Mouse (Mus musculus) ES-E14 (cell line): Measurements from ENCODE around the gene Crygs.

Experiments used
- CHD2 ChIP-seq: IDR thresholded peaks from 2 replicates; pipeline ENCODE4 v1.6.1; 2014; ENCODE audit warnings: mild to moderate bottlenecking, low read depth, low read length, inconsistent platforms
- HCFC1 ChIP-seq: IDR thresholded peaks from 2 replicates; pipeline ENCODE4 v1.6.1; 2012; ENCODE audit warnings: low read length, inconsistent platforms, borderline replicate concordance; ENCODE audit not compliant: insufficient read depth
- MAFK ChIP-seq: IDR thresholded peaks from 2 replicates; pipeline ENCODE4 v1.6.1; 2014; ENCODE audit warnings: mild to moderate bottlenecking, low read depth, low read length, inconsistent platforms; ENCODE audit not compliant: insufficient read depth
- ZC3H11A ChIP-seq: IDR thresholded peaks from 2 replicates; pipeline ENCODE4 v1.6.1; 2012; ENCODE audit warnings: low read depth, mild to moderate bottlenecking, inconsistent platforms, low read length, borderline replicate concordance
- ZNF384 ChIP-seq: IDR thresholded peaks from 2 replicates; pipeline ENCODE4 v1.6.1; 2012; ENCODE audit warnings: low read depth, low read length, inconsistent platforms

- no peak for TF ChIP-seq ZC3H11A
- no peak for TF ChIP-seq CHD2
- TF ChIP-seq MAFK: no peak
- TF ChIP-seq HCFC1: no peak
- TF ChIP-seq ZNF384: no peak
These were observed 36.3 kb upstream of the Crygs start for GRCm38 (mm10) chr16:22847686-22848085.
